Mouse (Mus musculus) myocyte (in vitro differentiated cells): ENCODE measurements around the gene Cmtm3. TPM values are rescaled to one million over a fixed set of nuclear protein-coding genes. Genes with fewer than 3 reads are reported as not detected.
A peak's percentile ranks its signal among the peaks of the same experiment; 100 is the strongest.

Source experiments
- H3K27me3 ChIP-seq: one replicate; pipeline ENCODE4 v1.6.1; 2011; ENCODE audit not compliant: control insufficient read depth, insufficient read depth, insufficient read length
- H3K36me3 ChIP-seq: one replicate; pipeline ENCODE4 v1.6.1; 2011; ENCODE audit not compliant: control insufficient read depth, insufficient read depth
- H3K4me2 ChIP-seq: one replicate; pipeline ENCODE4 v1.6.1; 2011; ENCODE audit warnings: low read depth, control low read depth
- H3K4me3 ChIP-seq: one replicate; pipeline ENCODE4 v1.5.1; 2011; ENCODE audit warnings: mild to moderate bottlenecking, control low read depth, moderate library complexity
- H3K79me2 ChIP-seq: one replicate; pipeline ENCODE4 v1.6.1; 2011; ENCODE audit not compliant: control insufficient read depth, insufficient read depth
- H3ac ChIP-seq: one replicate; pipeline ENCODE4 v1.6.1; 2011; ENCODE audit not compliant: control insufficient read depth, insufficient read length
- CEBPB ChIP-seq: IDR thresholded peaks from 2 replicates; pipeline ENCODE4 v1.6.1; 2011; ENCODE audit warnings: mild to moderate bottlenecking, moderate library complexity; ENCODE audit not compliant: poor library complexity, insufficient read depth, severe bottlenecking
- E2F4 ChIP-seq: IDR thresholded peaks from one replicate; pipeline ENCODE4 v1.6.1; 2011; ENCODE audit warnings: mild to moderate bottlenecking, control low read depth, moderate library complexity; ENCODE audit not compliant: insufficient read depth
- MAX ChIP-seq: IDR thresholded peaks from one replicate; pipeline ENCODE4 v1.6.1; 2011; ENCODE audit warnings: low read depth, mild to moderate bottlenecking, control low read depth
- MYOD1 ChIP-seq, 3 experiments: IDR thresholded peaks; one replicate each; pipeline ENCODE4 v1.6.1; 2011; ENCODE audit warnings: control low read depth in 2 of 3, low read depth in 2 of 3, mild to moderate bottlenecking in 2 of 3, moderate library complexity in 1 of 3; ENCODE audit not compliant: insufficient read length in 2 of 3, control insufficient read depth in 1 of 3
- MYOG ChIP-seq, 3 experiments: IDR thresholded peaks; one replicate each; pipeline ENCODE4 v1.6.1; 2011; ENCODE audit warnings: control low read depth in 2 of 3, low read depth in 2 of 3, mild to moderate bottlenecking in 2 of 3; ENCODE audit not compliant: insufficient read length in 2 of 3, control insufficient read depth in 1 of 3, insufficient read depth in 1 of 3
- POLR2A ChIP-seq: IDR thresholded peaks from one replicate; pipeline ENCODE4 v1.6.1; 2011; ENCODE audit warnings: low read depth, mild to moderate bottlenecking, control low read depth, moderate library complexity; ENCODE audit not compliant: insufficient read length
- POLR2AphosphoS2 ChIP-seq: IDR thresholded peaks from one replicate; pipeline ENCODE4 v1.6.1; 2011; ENCODE audit warnings: low read depth, control low read depth; ENCODE audit not compliant: insufficient read length
- REST ChIP-seq: IDR thresholded peaks from one replicate; pipeline ENCODE4 v1.6.1; 2011; ENCODE audit warnings: mild to moderate bottlenecking, control low read depth, moderate library complexity; ENCODE audit not compliant: insufficient read depth, insufficient read length
- SRF ChIP-seq: IDR thresholded peaks from one replicate; pipeline ENCODE4 v1.6.1; 2011; ENCODE audit warnings: low read depth; ENCODE audit not compliant: control insufficient read depth, insufficient read length
- TCF12 ChIP-seq: IDR thresholded peaks from one replicate; pipeline ENCODE4 v1.6.1; 2011; ENCODE audit warnings: mild to moderate bottlenecking, control low read depth; ENCODE audit not compliant: poor library complexity, insufficient read depth, severe bottlenecking
- TCF3 ChIP-seq: IDR thresholded peaks from one replicate; pipeline ENCODE4 v1.6.1; 2011; ENCODE audit warnings: low read depth, control low read depth; ENCODE audit not compliant: insufficient read length
- USF1 ChIP-seq: IDR thresholded peaks from one replicate; pipeline ENCODE4 v1.6.1; 2011; ENCODE audit warnings: low read depth, mild to moderate bottlenecking, control low read depth, moderate library complexity
- polyA plus RNA-seq: library from polyadenylated mRNA; unstranded; fragments of >200 nt; fragmentation: generic; extraction: Trizol; gene quantifications from one replicate; pipeline ENCODE4 v1.2.1, GENCODE M21; 2012; ENCODE audit warnings: missing spikeins

Gene Cmtm3
- polyA plus RNA-seq, 1 experiment = 28.6 TPM

- no peaks in the 10 kb centered on the region for H3K36me3 ChIP-seq
- TF ChIP-seq CEBPB = no peak
- no peak for TF ChIP-seq MYOG (IDR thresholded peaks at IDR 0.05; ENCODE audit: control insufficient read depth in 1 of 3, insufficient read depth in 1 of 3, insufficient read length in 2 of 3, low read depth in 2 of 3)
- TF ChIP-seq MAX = no peak
- no peak for TF ChIP-seq POLR2A
- no peak for TF ChIP-seq REST
- TF ChIP-seq MYOD1 (IDR thresholded peaks at IDR 0.05; ENCODE audit: control insufficient read depth in 1 of 3, insufficient read length in 2 of 3, low read depth in 2 of 3) = no peak
- TF ChIP-seq TCF3 = no peak
- TF ChIP-seq TCF12 = no peak
- TF ChIP-seq E2F4 = no peak
- TF ChIP-seq POLR2AphosphoS2 = no peak
- no peak for TF ChIP-seq SRF
- no peak for TF ChIP-seq USF1
- H3K79me2 ChIP-seq = peaks cover 3% of the 10 kb centered on the region
- H3K4me3 ChIP-seq = no peak overlapping the region
- no peak overlapping the region for H3K4me2 ChIP-seq
- H3ac ChIP-seq = no peak overlapping the region
- no peaks in the 10 kb centered on the region for H3K27me3 ChIP-seq
Observed at GRCm38 (mm10) chr8:104359778-104360456, 20.7 kb downstream of the Cmtm3 start.

DNA sequence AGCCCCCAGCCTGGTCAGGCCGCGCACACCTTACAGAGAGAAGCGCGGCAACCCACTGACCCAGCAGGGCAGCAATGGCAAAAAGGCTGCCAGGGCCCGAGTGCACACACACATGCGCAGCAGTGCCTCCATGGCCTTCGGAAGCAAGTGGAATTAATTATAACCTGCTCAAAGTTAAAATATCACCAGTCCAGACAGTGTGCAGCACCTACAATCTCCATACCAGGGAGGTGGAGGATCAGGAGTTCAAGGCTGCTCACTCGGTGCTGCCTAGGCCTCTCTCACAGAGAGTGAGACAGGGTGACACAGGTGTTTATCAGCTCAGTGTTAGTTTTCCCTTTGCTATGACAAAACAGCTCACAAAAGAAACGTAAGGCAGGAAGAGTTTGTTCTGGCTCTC is 26.5 kb downstream of the Cmtm3 start:
- TF ChIP-seq TCF12 = no peak
- no peak for TF ChIP-seq POLR2AphosphoS2
- no peak for TF ChIP-seq CEBPB
- no peak for TF ChIP-seq USF1
- no peak for TF ChIP-seq E2F4
- no peak for TF ChIP-seq REST
- TF ChIP-seq MYOG (IDR thresholded peaks at IDR 0.05; ENCODE audit: control insufficient read depth in 1 of 3, insufficient read depth in 1 of 3, insufficient read length in 2 of 3, low read depth in 2 of 3) = no peak
- no peak for TF ChIP-seq TCF3
- TF ChIP-seq SRF = no peak
- TF ChIP-seq MYOD1 (IDR thresholded peaks at IDR 0.05; ENCODE audit: control insufficient read depth in 1 of 3, insufficient read length in 2 of 3, low read depth in 2 of 3) = no peak
- TF ChIP-seq MAX = no peak
- TF ChIP-seq POLR2A = no peak
- H3K27me3 ChIP-seq = no peaks in the 10 kb centered on the region
- no peak overlapping the region for H3ac ChIP-seq
- no peak overlapping the region for H3K4me2 ChIP-seq
- no peaks in the 10 kb centered on the region for H3K36me3 ChIP-seq
- H3K79me2 ChIP-seq = peaks cover 3% of the 10 kb centered on the region
- no peak overlapping the region for H3K4me3 ChIP-seq

GRCm38 (mm10) chr8:104367398-104367797 is 28.2 kb downstream of the Cmtm3 start:
- Histone ChIP-seq H3K27me3 (no peaks in the 10 kb centered on the region), H3K4me3 (no peak overlapping the region), H3K4me2 (no peak overlapping the region), H3K79me2 (peaks cover 3% of the 10 kb centered on the region), H3K36me3 (no peaks in the 10 kb centered on the region), H3ac (no peak overlapping the region)
- TF ChIP-seq SRF = no peak
- no peak for TF ChIP-seq POLR2A
- TF ChIP-seq E2F4 = no peak
- TF ChIP-seq TCF3 = no peak
- no peak for TF ChIP-seq MAX
- TF ChIP-seq MYOD1 (IDR thresholded peaks at IDR 0.05; ENCODE audit: control insufficient read depth in 1 of 3, insufficient read length in 2 of 3, low read depth in 2 of 3) = no peak

- Histone ChIP-seq H3K36me3 (no peaks in the 10 kb centered on the region), H3ac (no peak overlapping the region), H3K4me3 (no peak overlapping the region), H3K79me2 (peaks cover 3% of the 10 kb centered on the region), H3K27me3 (no peaks in the 10 kb centered on the region), H3K4me2 (peak overlapping the region; percentile 63)
- TF ChIP-seq TCF12 = no peak
Observed at GRCm38 (mm10) chr8:104369591-104369990, 30.4 kb downstream of the Cmtm3 start.

DNA sequence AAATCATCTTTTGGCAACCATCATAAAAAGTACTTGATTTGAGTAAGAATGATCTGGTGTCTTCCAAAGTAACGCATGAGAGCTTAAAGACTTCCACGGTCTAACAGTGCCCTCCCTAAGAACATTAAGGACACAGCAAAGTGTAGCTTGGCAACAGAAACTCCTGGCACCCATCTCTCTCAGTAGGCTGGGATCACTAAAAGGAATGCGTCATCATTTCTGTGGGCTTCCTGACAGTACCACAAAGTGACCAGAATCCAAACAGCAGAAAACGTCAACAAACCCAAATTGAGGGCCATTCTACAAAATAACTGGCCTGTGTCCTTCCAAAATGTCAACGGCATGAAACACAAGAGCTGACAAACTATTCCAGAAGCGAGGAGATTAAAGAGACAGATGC is 30.9 kb downstream of the Cmtm3 start:
- H3K4me3 ChIP-seq = no peak overlapping the region
- TF ChIP-seq E2F4 (no peak), USF1 (no peak), MYOG (IDR thresholded peaks at IDR 0.05; ENCODE audit: control insufficient read depth in 1 of 3, insufficient read depth in 1 of 3, insufficient read length in 2 of 3, low read depth in 2 of 3) (no peak), TCF3 (no peak), POLR2AphosphoS2 (no peak), POLR2A (no peak)

More for the DNA sequence above, 30.9 kb downstream of the Cmtm3 start:
- peaks cover 3% of the 10 kb centered on the region for H3K79me2 ChIP-seq
- peak overlapping the region; percentile 63 for H3K4me2 ChIP-seq
- no peak overlapping the region for H3ac ChIP-seq
- H3K27me3 ChIP-seq = no peaks in the 10 kb centered on the region
- H3K36me3 ChIP-seq = no peaks in the 10 kb centered on the region
